Mouse (Mus musculus): ENCODE data around the gene Fam71e2. TPM values are rescaled to one million over a fixed set of nuclear protein-coding genes. Genes with fewer than 3 reads are reported as not detected.
"Not testable (repeated sequence)": the region's sequence is repeated elsewhere in the genome, so short reads cannot be mapped to it uniquely, and the experiment has no call there.

Gene Fam71e2
- polyA plus RNA-seq, 1 experiment from 2014 or later = not detected

DNA sequence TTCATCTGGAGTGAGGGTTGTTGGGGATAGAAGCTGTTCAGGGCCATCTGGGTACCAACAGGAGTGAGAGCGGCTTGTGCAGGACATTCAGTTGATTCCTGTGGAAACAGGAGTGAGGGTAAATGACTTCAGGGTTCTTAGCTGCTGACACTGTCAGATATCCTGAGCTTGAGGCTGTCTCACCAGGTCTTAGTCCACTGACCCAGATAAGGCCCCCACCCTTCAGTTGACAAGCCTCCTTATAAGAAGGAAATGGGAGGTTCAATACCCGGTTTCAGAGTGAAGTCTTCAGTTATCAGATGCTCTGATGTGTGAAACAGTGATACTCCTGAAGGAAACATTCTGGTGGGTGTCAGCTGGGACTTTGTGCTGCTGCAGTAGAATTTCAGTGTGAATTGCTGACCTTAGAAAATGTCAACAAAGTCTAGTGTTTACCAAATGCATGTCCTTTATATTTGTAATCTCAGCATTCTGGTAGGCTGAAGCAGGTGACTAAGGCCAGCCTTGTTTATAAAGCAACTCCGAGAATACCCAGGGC is 23.6 kb upstream of the Fam71e2 start:
- WGBS = 84% methylated on average over 3 of the region's 3 CpGs
- Histone ChIP-seq H3K9ac (ENCODE audit: low read depth, low read length) (no peak overlapping the region), H3K9me3 (ENCODE audit: control insufficient read depth, low read length) (no peaks in the 10 kb centered on the region), H3K27me3 (replicated peaks; ENCODE audit: control insufficient read depth, insufficient read depth, low read length) (peaks cover 2% of the 10 kb centered on the region; the same call in 1 of the 2 replicates), H3K4me3 (ENCODE audit: low read length) (no peak overlapping the region), H3K4me1 (ENCODE audit: control insufficient read depth, insufficient read depth, low read depth, low read length) (peaks cover 7% of the 10 kb centered on the region), H3K36me3 (ENCODE audit: control insufficient read depth, insufficient read depth, low read length) (peaks cover 22% of the 10 kb centered on the region), H3K4me2 (ENCODE audit: low read length) (no peak overlapping the region), H3K27ac (ENCODE audit: low read depth, low read length) (no peak overlapping the region)
- ATAC-seq = no peak

DNA sequence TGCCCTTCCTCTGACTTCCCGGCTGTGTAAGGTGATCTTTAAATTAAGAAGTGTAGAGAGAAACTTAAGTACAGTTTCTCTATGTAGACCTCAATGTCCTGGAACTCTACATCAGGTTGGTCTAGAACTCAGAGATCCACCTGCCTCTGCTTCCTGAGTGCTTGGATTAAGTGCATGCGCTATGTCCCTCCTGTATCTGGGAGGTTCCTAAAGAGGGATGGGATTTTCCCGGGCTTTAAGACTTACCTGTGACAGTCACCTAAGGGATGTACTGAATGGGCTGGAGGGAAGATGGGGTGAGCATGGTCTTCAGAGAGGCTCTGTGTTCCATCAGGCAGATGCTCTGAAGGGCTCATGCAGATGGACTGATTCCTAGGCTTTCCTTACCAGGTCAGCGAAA is 22.6 kb upstream of the Fam71e2 start:
- peak overlapping the region; percentile 92 for H3K9ac ChIP-seq (ENCODE audit: low read depth, low read length)
- peak overlapping the region; percentile 75 for H3K4me3 ChIP-seq (ENCODE audit: low read length)
- H3K27ac ChIP-seq (ENCODE audit: low read depth, low read length) = no peak overlapping the region; the same call in 1 of the 2 replicates
- H3K4me1 ChIP-seq (ENCODE audit: control insufficient read depth, insufficient read depth, low read depth, low read length) = peaks cover 11% of the 10 kb centered on the region
- ATAC-seq = no peak
- peak overlapping the region; percentile 91 for H3K4me2 ChIP-seq (ENCODE audit: low read length)
- 42% methylated on average over 4 of the region's 4 CpGs for WGBS
- H3K9me3 ChIP-seq (ENCODE audit: control insufficient read depth, low read length) = no peaks in the 10 kb centered on the region
- peaks cover 2% of the 10 kb centered on the region; the same call in 1 of the 2 replicates for H3K27me3 ChIP-seq (replicated peaks; ENCODE audit: control insufficient read depth, insufficient read depth, low read length)
- peaks cover 22% of the 10 kb centered on the region for H3K36me3 ChIP-seq (ENCODE audit: control insufficient read depth, insufficient read depth, low read length)

DNA sequence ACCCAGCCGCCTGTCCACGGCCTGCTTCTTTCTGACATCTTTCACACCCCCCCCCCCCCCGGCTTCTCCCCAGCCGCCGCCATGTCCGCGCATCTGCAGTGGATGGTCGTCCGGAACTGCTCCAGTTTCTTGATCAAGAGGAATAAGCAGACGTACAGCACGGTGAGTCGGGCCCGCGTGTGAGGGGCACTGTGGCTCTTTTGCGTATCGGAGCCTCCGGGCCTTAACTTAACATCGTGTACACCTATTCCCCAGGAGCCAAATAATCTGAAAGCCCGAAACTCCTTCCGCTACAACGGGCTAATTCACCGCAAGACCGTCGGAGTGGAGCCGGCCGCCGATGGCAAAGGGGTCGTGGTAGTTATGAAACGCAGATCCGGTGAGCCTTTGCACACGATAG is 22.1 kb upstream of the Fam71e2 start:
- Histone ChIP-seq H3K4me3 (ENCODE audit: low read length) (peak overlapping the region; percentile 75), H3K27ac (ENCODE audit: low read depth, low read length) (peak overlapping the region; percentile 89), H3K4me2 (ENCODE audit: low read length) (peak overlapping the region; percentile 91), H3K4me1 (ENCODE audit: control insufficient read depth, insufficient read depth, low read depth, low read length) (peaks cover 15% of the 10 kb centered on the region), H3K9ac (ENCODE audit: low read depth, low read length) (peak overlapping the region; percentile 92), H3K36me3 (ENCODE audit: control insufficient read depth, insufficient read depth, low read length) (peaks cover 22% of the 10 kb centered on the region)
- WGBS = under 1% methylated on average over 31 of the region's 31 CpGs
- H3K9me3 ChIP-seq (ENCODE audit: control insufficient read depth, low read length); ATAC-seq; H3K27me3 ChIP-seq (replicated peaks; ENCODE audit: control insufficient read depth, insufficient read depth, low read length): not testable (repeated sequence)

DNA sequence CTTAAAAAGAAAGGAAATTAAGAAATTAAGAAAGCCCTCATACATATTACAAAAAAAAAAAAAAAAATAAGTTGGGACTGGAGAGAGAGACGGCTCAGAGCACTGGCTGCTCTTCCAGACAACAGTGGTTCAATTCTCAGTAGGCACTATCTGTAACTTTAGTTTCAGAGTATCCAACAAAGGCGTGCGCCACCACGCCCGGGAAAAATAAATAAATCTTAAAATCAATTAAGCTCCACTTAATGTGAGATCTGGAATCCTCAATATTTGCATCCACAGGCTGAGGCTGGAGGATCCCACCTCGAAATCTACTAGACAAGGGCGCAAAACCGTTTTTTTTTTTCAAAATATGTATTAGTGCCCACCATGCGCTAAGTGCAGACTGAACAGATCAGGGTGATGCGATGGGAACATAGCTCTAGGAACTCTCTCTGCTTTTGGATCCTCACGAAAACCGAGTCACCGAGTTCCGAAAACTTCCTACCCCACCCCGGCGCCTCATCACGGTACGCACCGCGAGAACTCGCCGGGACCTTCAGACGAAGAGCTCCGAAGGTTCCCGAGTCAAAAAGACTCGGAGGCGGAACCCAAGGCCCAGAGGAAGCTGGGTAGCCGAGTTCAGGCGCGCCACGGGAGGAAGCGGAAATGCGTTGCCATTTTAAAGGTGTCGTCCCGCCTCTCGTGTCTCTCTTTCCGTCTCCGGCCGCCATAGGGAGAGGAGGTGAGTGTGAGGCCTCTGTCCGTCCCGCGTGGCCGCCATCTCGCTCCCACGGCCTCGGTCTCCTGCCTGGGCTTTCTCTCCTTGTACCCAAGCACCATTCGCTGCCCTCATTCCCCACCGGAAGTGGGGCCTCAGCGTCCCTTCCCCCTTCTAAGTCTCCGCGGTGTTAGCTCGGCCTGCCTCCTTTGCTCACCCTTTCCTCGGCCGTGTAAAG is 21.4 kb upstream of the Fam71e2 start, which contains the start of gene Rpl28:
TSS of gene Rpl28 (plus strand) at position 597 of the 935 bp plus-strand sequence.
- Histone ChIP-seq H3K27ac (ENCODE audit: low read depth, low read length) (peak within 1 kb of the TSS; percentile 89), H3K27me3 (replicated peaks; ENCODE audit: control insufficient read depth, insufficient read depth, low read length) (peaks cover 2% of the 10 kb centered on the region; the same call in 1 of the 2 replicates), H3K36me3 (ENCODE audit: control insufficient read depth, insufficient read depth, low read length) (peaks cover 19% of the 10 kb centered on the region), H3K4me2 (ENCODE audit: low read length) (peak within 1 kb of the TSS; percentile 91), H3K9me3 (ENCODE audit: control insufficient read depth, low read length) (no peaks in the 10 kb centered on the region), H3K9ac (ENCODE audit: low read depth, low read length) (peak within 1 kb of the TSS; percentile 92), H3K4me3 (ENCODE audit: low read length) (peak within 1 kb of the TSS; percentile 75), H3K4me1 (ENCODE audit: control insufficient read depth, insufficient read depth, low read depth, low read length) (peaks cover 17% of the 10 kb centered on the region)
- ATAC-seq = peak; percentile 93
- under 1% methylated on average over 52 of the region's 54 CpGs for WGBS

DNA sequence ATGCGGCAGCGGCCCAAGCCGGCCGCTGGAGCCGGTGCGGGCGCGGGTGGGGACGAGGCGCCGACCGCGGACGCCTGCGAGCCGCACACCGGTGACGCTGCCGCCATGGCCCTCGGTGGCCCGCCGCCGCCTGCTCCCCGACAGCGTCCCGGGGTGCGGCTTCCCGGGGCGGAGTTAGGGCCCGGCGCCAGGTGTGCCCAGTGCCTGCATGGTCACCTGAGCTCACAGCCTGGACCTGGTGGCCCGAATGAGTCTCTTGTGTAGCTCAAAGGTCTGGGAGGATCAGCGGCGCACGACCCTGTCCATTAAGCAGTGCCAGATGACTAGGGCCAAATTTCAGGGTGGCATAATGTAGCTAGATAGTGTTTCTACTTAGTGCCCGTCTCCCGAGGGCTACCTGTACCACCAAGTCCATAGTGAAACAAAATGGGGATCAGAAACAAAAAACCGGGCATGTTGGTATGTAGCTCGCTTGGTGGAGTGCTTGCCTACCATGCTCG is 18.4 kb upstream of the Fam71e2 start, which contains the start of gene Tmem238:
TSS of gene Tmem238 (minus strand) at position 221 of the 500 bp plus-strand sequence.
- peaks cover 2% of the 10 kb centered on the region; the same call in 1 of the 2 replicates for H3K27me3 ChIP-seq (replicated peaks; ENCODE audit: control insufficient read depth, insufficient read depth, low read length)
- WGBS = 13% methylated on average over 21 of the region's 40 CpGs
- H3K9me3 ChIP-seq (ENCODE audit: control insufficient read depth, low read length) = no peaks in the 10 kb centered on the region
- no peak for ATAC-seq
- H3K36me3 ChIP-seq (ENCODE audit: control insufficient read depth, insufficient read depth, low read length) = peaks cover 3% of the 10 kb centered on the region; the same call in 1 of the 2 replicates
- H3K4me3 ChIP-seq (ENCODE audit: low read length) = peak within 1 kb of the TSS; percentile 66
- peak within 1 kb of the TSS; percentile 72 for H3K27ac ChIP-seq (ENCODE audit: low read depth, low read length)
- H3K4me2 ChIP-seq (ENCODE audit: low read length) = peak within 1 kb of the TSS; percentile 96
- H3K4me1 ChIP-seq (ENCODE audit: control insufficient read depth, insufficient read depth, low read depth, low read length) = peaks cover 17% of the 10 kb centered on the region
- H3K9ac ChIP-seq (ENCODE audit: low read depth, low read length) = peak within 1 kb of the TSS; percentile 87

DNA sequence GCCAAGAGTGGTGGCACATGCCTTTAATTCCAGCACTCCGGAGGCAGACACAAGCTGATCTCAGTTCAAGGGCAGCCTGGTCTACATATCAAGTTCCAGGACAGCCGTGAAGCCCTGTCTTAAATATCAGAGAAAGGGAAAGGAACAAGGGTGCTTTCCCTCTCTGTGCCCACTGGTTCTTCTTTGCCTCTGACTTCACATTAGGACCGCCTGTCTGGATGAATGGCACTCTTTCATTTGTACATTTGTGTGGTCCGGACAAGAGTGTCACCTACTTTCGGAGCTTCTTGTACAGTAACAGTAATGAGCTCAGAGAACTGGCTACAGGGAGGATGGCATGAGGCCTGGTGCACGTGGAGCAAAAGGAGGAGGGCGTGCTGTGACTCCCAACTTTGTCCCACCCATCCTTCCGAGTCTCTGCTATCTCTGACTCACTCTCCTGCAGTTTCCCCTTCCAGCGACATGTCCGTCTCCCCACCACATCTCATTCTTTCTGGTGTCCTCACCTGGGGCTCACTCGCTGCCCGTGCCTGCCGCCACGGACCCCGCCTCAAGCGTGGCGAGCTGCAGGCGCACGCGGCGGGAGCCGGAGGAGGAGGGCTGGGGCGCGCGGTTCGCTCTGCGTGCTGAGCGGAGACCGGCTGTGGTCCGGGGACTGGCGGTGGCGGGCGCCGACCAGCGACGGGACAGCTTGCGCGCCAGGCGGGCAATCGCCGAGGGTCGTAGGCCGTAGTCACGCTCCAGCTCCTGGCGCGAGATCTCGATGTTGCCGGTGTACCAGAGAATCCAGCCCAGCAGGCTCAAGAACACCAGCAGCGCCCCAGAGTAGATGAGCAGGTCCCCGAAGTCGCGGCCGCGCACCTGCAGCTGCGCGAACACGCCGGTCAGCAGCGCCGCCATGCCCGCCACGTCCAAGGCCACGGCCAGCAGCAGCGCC is 17.7 kb upstream of the Fam71e2 start:
- H3K36me3 ChIP-seq (ENCODE audit: control insufficient read depth, insufficient read depth, low read length) = no peaks in the 10 kb centered on the region
- H3K27me3 ChIP-seq (replicated peaks; ENCODE audit: control insufficient read depth, insufficient read depth, low read length) = peaks cover 2% of the 10 kb centered on the region; the same call in 1 of the 2 replicates
- peak overlapping the region; percentile 66 for H3K4me3 ChIP-seq (ENCODE audit: low read length)
- H3K27ac ChIP-seq (ENCODE audit: low read depth, low read length) = peak overlapping the region; percentile 72
- ATAC-seq = peak; percentile 43
- peaks cover 13% of the 10 kb centered on the region for H3K4me1 ChIP-seq (ENCODE audit: control insufficient read depth, insufficient read depth, low read depth, low read length)
- peak overlapping the region; percentile 87 for H3K9ac ChIP-seq (ENCODE audit: low read depth, low read length)
- WGBS = 3% methylated on average over 52 of the region's 64 CpGs
- no peaks in the 10 kb centered on the region for H3K9me3 ChIP-seq (ENCODE audit: control insufficient read depth, low read length)
- H3K4me2 ChIP-seq (ENCODE audit: low read length) = peak overlapping the region; percentile 96

DNA sequence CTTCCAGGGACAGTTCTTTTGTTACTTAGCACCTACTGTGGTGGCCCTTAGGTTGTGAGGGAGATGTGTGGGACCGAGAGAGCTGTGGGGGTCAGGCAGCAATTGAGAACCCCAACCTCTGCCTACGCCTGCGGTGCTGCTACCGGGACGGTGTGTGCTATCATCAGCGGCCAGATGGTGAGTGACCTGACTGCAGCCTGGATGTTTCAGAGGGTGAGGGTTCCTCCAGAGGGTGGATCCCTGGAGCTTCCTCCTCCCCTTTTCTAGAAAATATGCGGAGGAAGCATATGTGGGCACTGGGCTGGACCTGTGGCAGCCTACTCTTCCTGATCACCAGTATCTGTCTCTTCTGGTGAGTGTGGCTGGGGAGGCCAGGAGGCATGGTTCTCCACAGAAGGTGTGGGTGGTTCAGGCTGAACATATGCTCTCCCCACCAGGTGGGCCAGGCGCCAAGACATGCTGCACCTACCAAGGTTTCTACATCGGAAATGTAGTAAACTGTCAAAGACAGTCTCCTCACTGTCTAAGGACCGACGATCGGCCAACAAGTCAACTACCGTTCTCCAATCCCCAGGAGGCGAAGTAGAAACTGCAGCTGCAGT is 12.7 kb upstream of the Fam71e2 start:
- no peak overlapping the region for H3K4me2 ChIP-seq (ENCODE audit: low read length)
- H3K36me3 ChIP-seq (ENCODE audit: control insufficient read depth, insufficient read depth, low read length) = no peaks in the 10 kb centered on the region
- H3K9ac ChIP-seq (ENCODE audit: low read depth, low read length) = no peak overlapping the region
- ATAC-seq = no peak
- no peak overlapping the region for H3K27ac ChIP-seq (ENCODE audit: low read depth, low read length)
- H3K27me3 ChIP-seq (replicated peaks; ENCODE audit: control insufficient read depth, insufficient read depth, low read length) = peaks cover 8% of the 10 kb centered on the region
- WGBS = 90% methylated on average over 14 of the region's 14 CpGs
- H3K4me3 ChIP-seq (ENCODE audit: low read length) = no peak overlapping the region
- H3K4me1 ChIP-seq (ENCODE audit: control insufficient read depth, insufficient read depth, low read depth, low read length) = peaks cover 6% of the 10 kb centered on the region
- no peaks in the 10 kb centered on the region for H3K9me3 ChIP-seq (ENCODE audit: control insufficient read depth, low read length)

DNA sequence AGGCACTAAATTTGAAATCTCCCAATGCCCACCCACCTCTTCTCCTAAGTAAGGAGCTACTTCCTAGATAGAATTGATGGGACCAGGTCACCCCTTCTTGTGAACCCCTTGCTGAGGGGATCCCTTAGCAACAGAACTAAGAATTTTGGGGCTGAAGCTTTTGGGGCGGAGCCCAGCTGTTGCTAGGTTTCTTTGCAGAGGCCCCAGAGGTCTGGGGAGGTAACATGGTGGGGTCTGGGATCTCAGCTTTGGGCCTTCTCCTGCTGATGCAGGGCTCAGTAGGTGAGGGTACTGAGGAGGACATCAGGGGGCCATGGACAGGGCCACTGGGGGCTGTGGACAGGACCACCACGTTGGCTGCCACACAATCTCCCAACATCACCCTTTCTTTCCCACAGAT is 11.7 kb upstream of the Fam71e2 start, which contains the start of the genes Il11 and Tmem190:
TSS of gene Il11 (minus strand) at position 101 of the 400 bp plus-strand sequence.
TSS of gene Tmem190 (plus strand) at position 179 of the 400 bp plus-strand sequence.
- Histone ChIP-seq H3K9ac (ENCODE audit: low read depth, low read length) (no peak within 1 kb of the TSS), H3K4me1 (ENCODE audit: control insufficient read depth, insufficient read depth, low read depth, low read length) (no peaks in the 10 kb centered on the region), H3K4me3 (ENCODE audit: low read length) (no peak within 1 kb of the TSS), H3K27ac (ENCODE audit: low read depth, low read length) (no peak within 1 kb of the TSS), H3K27me3 (replicated peaks; ENCODE audit: control insufficient read depth, insufficient read depth, low read length) (peaks cover 19% of the 10 kb centered on the region), H3K9me3 (ENCODE audit: control insufficient read depth, low read length) (no peaks in the 10 kb centered on the region), H3K36me3 (ENCODE audit: control insufficient read depth, insufficient read depth, low read length) (no peaks in the 10 kb centered on the region), H3K4me2 (ENCODE audit: low read length) (no peak within 1 kb of the TSS)
- ATAC-seq = no peak
- 75% methylated on average over 2 of the region's 2 CpGs for WGBS
